Mouse (Mus musculus): ENCODE measurements around the gene Cacna1d.

DNA sequence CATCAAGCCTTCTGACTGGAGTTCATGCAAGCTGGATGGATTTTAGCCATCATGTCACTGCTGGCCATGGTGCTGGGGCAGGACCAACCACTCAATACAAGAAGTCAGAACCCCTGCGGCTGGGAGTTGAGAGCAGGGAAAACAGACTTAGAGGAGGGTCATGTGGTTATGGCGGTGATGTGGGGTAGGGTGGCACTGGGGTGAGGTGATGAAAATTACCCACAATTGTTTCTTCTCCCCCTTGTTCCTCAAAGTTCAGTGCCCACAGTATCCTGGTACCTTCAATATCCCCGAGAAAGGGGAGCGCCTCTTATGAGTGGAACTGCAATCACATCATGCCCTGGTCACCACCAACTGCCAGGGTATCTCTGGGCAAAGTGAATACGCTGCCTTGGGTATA lies 239.9 kb downstream of the Cacna1d start:
- TF ChIP-seq CTCF (IDR thresholded peaks at IDR 0.05; ENCODE audit: control insufficient read depth, insufficient read depth, insufficient read length) (no peak), MAX (IDR thresholded peaks at IDR 0.05) (no peak), USF1 (IDR thresholded peaks at IDR 0.05; ENCODE audit: low read depth) (no peak)
